Mouse (Mus musculus): ENCODE data around the gene Gm20388. TPM values are rescaled to one million over a fixed set of nuclear protein-coding genes. Genes with fewer than 3 reads are reported as not detected.

Gm20388 gene
- polyA plus RNA-seq, 2 experiments = 8.5 TPM; not detected in 1

DNA sequence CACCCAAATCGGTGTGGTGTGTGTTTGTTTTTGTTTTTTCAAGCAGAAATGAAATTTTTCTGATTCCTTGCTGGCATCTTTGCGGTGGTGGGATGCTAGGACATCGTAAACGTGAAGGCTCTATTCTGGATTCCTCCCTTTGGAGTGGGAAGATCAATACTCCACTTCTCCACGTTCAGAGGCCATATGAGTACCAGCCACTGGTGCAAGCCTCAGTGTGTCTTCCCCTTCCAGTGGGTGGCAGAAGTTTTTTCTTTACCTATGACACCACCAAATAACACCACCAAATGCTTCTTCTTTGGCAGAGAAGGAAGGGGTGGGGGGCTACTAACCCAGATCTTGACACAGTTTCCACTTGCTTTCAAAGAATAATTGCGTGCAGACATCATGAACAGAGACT lies 1215.5 kb downstream of the Gm20388 start:
- Histone ChIP-seq H3K4me3 (ENCODE audit: insufficient read depth in 1 of 2, low read depth in 2 of 2, low read length in 2 of 2) (no peak overlapping the region), H3K36me3 (replicated peaks; ENCODE audit: control insufficient read depth, insufficient read depth, low read depth) (no peaks in the 10 kb centered on the region), H3K4me1 (replicated peaks; ENCODE audit: control insufficient read depth in 2 of 2, insufficient read depth in 2 of 2, low read length in 1 of 2) (no peaks in the 10 kb centered on the region), H3K9ac (replicated peaks) (no peak overlapping the region), H3K27me3 (ENCODE audit: control insufficient read depth, insufficient read depth, low read length) (peaks cover 88% of the 10 kb centered on the region), H3K4me2 (ENCODE audit: low read depth) (no peak overlapping the region), H3K9me3 (ENCODE audit: control insufficient read depth, low read length) (no peaks in the 10 kb centered on the region), H3K27ac (no peak overlapping the region)
- 6% methylated on average over 6 of the region's 6 CpGs for WGBS (ENCODE audit: insufficient replicate concordance)
- DNase-seq (ENCODE audit: low read depth in 3 of 3, low spot score in 3 of 3) (no peak), ATAC-seq (ENCODE audit: insufficient read depth) (no peak)
- TF ChIP-seq EP300 (IDR thresholded peaks at IDR 0.05; ENCODE audit: low read depth) (no peak), CTCF (IDR thresholded peaks at IDR 0.05; ENCODE audit: low read depth) (no peak)

DNA sequence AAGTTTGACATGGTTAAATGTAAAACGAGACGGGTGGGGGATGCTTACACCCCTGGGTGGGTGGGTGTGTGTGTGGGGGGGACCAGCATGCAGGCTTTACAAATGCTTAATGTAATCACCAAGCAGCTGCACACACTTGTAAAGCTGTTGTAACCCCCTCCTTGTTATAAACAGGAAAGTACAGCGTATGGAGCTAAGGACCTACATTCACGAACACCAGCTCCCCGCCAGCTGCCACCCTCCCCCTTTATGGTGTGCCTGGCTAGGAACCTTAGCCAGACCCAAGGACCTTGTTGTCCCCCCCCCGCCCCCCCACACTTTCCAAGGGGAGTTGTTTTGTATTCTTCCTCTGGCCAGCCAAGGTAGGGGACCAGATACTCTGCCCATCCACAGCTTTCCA lies 1216.1 kb downstream of the Gm20388 start:
- no peak overlapping the region for H3K27ac ChIP-seq
- no peak overlapping the region for H3K4me2 ChIP-seq (ENCODE audit: low read depth)
- no peak for DNase-seq (ENCODE audit: low read depth in 3 of 3, low spot score in 3 of 3)
- no peaks in the 10 kb centered on the region for H3K4me1 ChIP-seq (replicated peaks; ENCODE audit: control insufficient read depth in 2 of 2, insufficient read depth in 2 of 2, low read length in 1 of 2)
- TF ChIP-seq CTCF (IDR thresholded peaks at IDR 0.05; ENCODE audit: low read depth) = no peak
- no peak for TF ChIP-seq EP300 (IDR thresholded peaks at IDR 0.05; ENCODE audit: low read depth)
- 5% methylated on average over 6 of the region's 6 CpGs for WGBS (ENCODE audit: insufficient replicate concordance)
- no peak overlapping the region for H3K9ac ChIP-seq (replicated peaks)
- no peaks in the 10 kb centered on the region for H3K36me3 ChIP-seq (replicated peaks; ENCODE audit: control insufficient read depth, insufficient read depth, low read depth)
- no peak overlapping the region for H3K4me3 ChIP-seq (ENCODE audit: insufficient read depth in 1 of 2, low read depth in 2 of 2, low read length in 2 of 2)
- H3K9me3 ChIP-seq (ENCODE audit: control insufficient read depth, low read length) = no peaks in the 10 kb centered on the region
- peaks cover 85% of the 10 kb centered on the region for H3K27me3 ChIP-seq (ENCODE audit: control insufficient read depth, insufficient read depth, low read length)
- ATAC-seq (ENCODE audit: insufficient read depth) = no peak

GRCm38 (mm10) chr8:121127291-121127701 lies 1216.7 kb downstream of the Gm20388 start:
- DNase-seq (ENCODE audit: low read depth in 3 of 3, low spot score in 3 of 3) (no peak), ATAC-seq (ENCODE audit: insufficient read depth) (no peak)
- no peak overlapping the region for H3K27ac ChIP-seq
- TF ChIP-seq CTCF (IDR thresholded peaks at IDR 0.05; ENCODE audit: low read depth) (no peak), EP300 (IDR thresholded peaks at IDR 0.05; ENCODE audit: low read depth) (no peak)
- no peak overlapping the region for H3K4me2 ChIP-seq (ENCODE audit: low read depth)
- no peak overlapping the region for H3K4me3 ChIP-seq (ENCODE audit: insufficient read depth in 1 of 2, low read depth in 2 of 2, low read length in 2 of 2)
- H3K4me1 ChIP-seq (replicated peaks; ENCODE audit: control insufficient read depth in 2 of 2, insufficient read depth in 2 of 2, low read length in 1 of 2) = no peaks in the 10 kb centered on the region
- no peaks in the 10 kb centered on the region for H3K36me3 ChIP-seq (replicated peaks; ENCODE audit: control insufficient read depth, insufficient read depth, low read depth)
- 3% methylated on average over 11 of the region's 11 CpGs for WGBS (ENCODE audit: insufficient replicate concordance)
- no peaks in the 10 kb centered on the region for H3K9me3 ChIP-seq (ENCODE audit: control insufficient read depth, low read length)
- peaks cover 79% of the 10 kb centered on the region for H3K27me3 ChIP-seq (ENCODE audit: control insufficient read depth, insufficient read depth, low read length)
- H3K9ac ChIP-seq (replicated peaks) = no peak overlapping the region

DNA sequence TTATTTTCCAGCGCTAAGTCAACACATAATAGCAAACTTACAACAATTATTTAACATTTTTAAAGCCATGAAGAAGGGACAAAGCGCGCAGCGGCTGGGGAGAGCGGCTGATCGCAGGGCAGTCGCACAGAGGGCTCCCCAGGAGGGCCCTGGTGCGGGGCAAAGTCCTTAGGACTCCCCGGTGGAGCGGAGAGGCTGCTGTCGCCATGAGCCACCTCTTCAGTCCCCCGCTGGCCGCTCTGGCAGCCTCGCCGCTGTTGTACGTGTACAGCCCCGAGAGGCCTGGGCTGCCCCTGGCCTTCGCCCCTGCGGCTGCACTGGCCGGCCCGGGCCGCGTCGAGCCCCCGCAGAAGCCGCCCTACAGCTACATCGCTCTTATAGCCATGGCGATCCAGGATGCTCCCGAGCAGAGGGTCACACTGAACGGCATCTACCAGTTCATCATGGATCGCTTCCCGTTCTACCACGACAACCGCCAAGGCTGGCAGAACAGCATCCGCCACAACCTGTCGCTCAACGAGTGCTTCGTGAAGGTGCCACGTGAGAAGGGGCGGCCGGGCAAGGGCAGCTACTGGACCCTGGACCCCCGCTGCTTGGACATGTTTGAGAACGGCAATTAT lies 1217.2 kb downstream of the Gm20388 start, which contains the start of gene Foxl1:
Gene Foxl1 (plus strand): TSS at position 185 of the 620 bp plus-strand sequence.
- H3K27me3 ChIP-seq (ENCODE audit: control insufficient read depth, insufficient read depth, low read length) = peaks cover 74% of the 10 kb centered on the region
- TF ChIP-seq EP300 (IDR thresholded peaks at IDR 0.05; ENCODE audit: low read depth) (no peak), CTCF (IDR thresholded peaks at IDR 0.05; ENCODE audit: low read depth) (no peak)
- H3K4me2 ChIP-seq (ENCODE audit: low read depth) = no peak within 1 kb of the TSS
- no peak for DNase-seq (ENCODE audit: low read depth in 3 of 3, low spot score in 3 of 3)
- no peak within 1 kb of the TSS for H3K4me3 ChIP-seq (ENCODE audit: insufficient read depth in 1 of 2, low read depth in 2 of 2, low read length in 2 of 2)
- H3K9ac ChIP-seq (replicated peaks) = no peak within 1 kb of the TSS
- H3K36me3 ChIP-seq (replicated peaks; ENCODE audit: control insufficient read depth, insufficient read depth, low read depth) = no peaks in the 10 kb centered on the region
- no peaks in the 10 kb centered on the region for H3K4me1 ChIP-seq (replicated peaks; ENCODE audit: control insufficient read depth in 2 of 2, insufficient read depth in 2 of 2, low read length in 1 of 2)
- no peaks in the 10 kb centered on the region for H3K9me3 ChIP-seq (ENCODE audit: control insufficient read depth, low read length)
- ATAC-seq (ENCODE audit: insufficient read depth) = no peak
- H3K27ac ChIP-seq = no peak within 1 kb of the TSS
- WGBS (ENCODE audit: insufficient replicate concordance) = 2% methylated on average over 43 of the region's 43 CpGs

- Histone ChIP-seq H3K4me3 (ENCODE audit: insufficient read depth in 1 of 2, low read depth in 2 of 2, low read length in 2 of 2) (no peak overlapping the region), H3K9ac (replicated peaks) (no peak overlapping the region), H3K36me3 (replicated peaks; ENCODE audit: control insufficient read depth, insufficient read depth, low read depth) (no peaks in the 10 kb centered on the region), H3K9me3 (ENCODE audit: control insufficient read depth, low read length) (no peaks in the 10 kb centered on the region), H3K4me1 (replicated peaks; ENCODE audit: control insufficient read depth in 2 of 2, insufficient read depth in 2 of 2, low read length in 1 of 2) (no peaks in the 10 kb centered on the region), H3K27ac (no peak overlapping the region), H3K4me2 (ENCODE audit: low read depth) (no peak overlapping the region), H3K27me3 (ENCODE audit: control insufficient read depth, insufficient read depth, low read length) (peaks cover 67% of the 10 kb centered on the region)
- WGBS (ENCODE audit: insufficient replicate concordance) = 4% methylated on average over 54 of the region's 55 CpGs
- TF ChIP-seq EP300 (IDR thresholded peaks at IDR 0.05; ENCODE audit: low read depth) = no peak
- TF ChIP-seq CTCF (IDR thresholded peaks at IDR 0.05; ENCODE audit: low read depth) = no peak
- DNase-seq (ENCODE audit: low read depth in 3 of 3, low spot score in 3 of 3) (no peak), ATAC-seq (ENCODE audit: insufficient read depth) (no peak)
These were observed 1218.1 kb downstream of the Gm20388 start for GRCm38 (mm10) chr8:121128531-121129264.

Measured in liver, embryonic 14.5 days (tissue).